Mouse (Mus musculus) limb, embryonic 14.5 days (tissue): ENCODE results near the gene Farp2. TPM values are rescaled to one million over a fixed set of nuclear protein-coding genes. Genes with fewer than 3 reads are reported as not detected.
"Not testable (repeated sequence)": the region's sequence is repeated elsewhere in the genome, so short reads cannot be mapped to it uniquely, and the experiment has no call there.

Experiments
- ATAC-seq: fragments of 200-750 bp; cut with Nextera tagmentation; 2 replicates; pipeline ENCODE4 v1.8.0; 2017; ENCODE audit warnings: low read depth, moderate number of reproducible peaks, moderate TSS enrichment; ENCODE audit not compliant: low FRiP score
- DNase-seq: peaks from one replicate; pipeline ENCODE4 v3.0.0-alpha.2; 2015; ENCODE audit warnings: low spot score
- H3K27ac ChIP-seq: fragments of 300-500 bp; sonication (generic); replicated peaks from 2 replicates; pipeline ENCODE4 v1.5.1; 2014; ENCODE audit warnings: low read depth, mild to moderate bottlenecking, low read length, moderate library complexity, mixed read lengths
- H3K27me3 ChIP-seq: fragments of 300-500 bp; sonication (generic); 2 replicates; pipeline ENCODE4 v1.6.1; 2014; ENCODE audit warnings: low read length, mixed read lengths; ENCODE audit not compliant: control insufficient read depth, insufficient read depth
- H3K36me3 ChIP-seq: fragments of 300-500 bp; sonication (generic); 2 replicates; pipeline ENCODE4 v1.6.1; 2014; ENCODE audit warnings: mild to moderate bottlenecking, low read length, moderate library complexity, mixed read lengths; ENCODE audit not compliant: control insufficient read depth, insufficient read depth
- H3K4me1 ChIP-seq: fragments of 300-500 bp; sonication (generic); 2 replicates; pipeline ENCODE4 v1.6.1; 2014; ENCODE audit warnings: antibody characterized with exemption, low read length, mixed read lengths; ENCODE audit not compliant: control insufficient read depth, insufficient read depth
- H3K4me2 ChIP-seq: fragments of 300-500 bp; sonication (generic); replicated peaks from 2 replicates; pipeline ENCODE4 v1.6.1; 2014; ENCODE audit warnings: low read depth, mild to moderate bottlenecking, low read length, moderate library complexity; ENCODE audit not compliant: severe bottlenecking
- H3K4me3 ChIP-seq: fragments of 300-500 bp; sonication (generic); replicated peaks from 2 replicates; pipeline ENCODE4 v1.5.1; 2014; ENCODE audit warnings: low read length
- H3K9ac ChIP-seq: fragments of 300-500 bp; sonication (generic); 2 replicates; pipeline ENCODE4 v1.6.1; 2014; ENCODE audit warnings: mild to moderate bottlenecking, low read depth, low read length, moderate library complexity; ENCODE audit not compliant: severe bottlenecking
- H3K9me3 ChIP-seq: fragments of 300-500 bp; sonication (generic); 2 replicates; pipeline ENCODE4 v1.6.1; 2016; ENCODE audit warnings: low read length; ENCODE audit not compliant: control insufficient read depth
- POLR2A ChIP-seq: fragments of 200-500 bp; IDR thresholded peaks from 2 replicates; pipeline ENCODE4 v1.8.0; 2012; ENCODE audit warnings: inconsistent platforms, mild to moderate bottlenecking, moderate library complexity, borderline replicate concordance; ENCODE audit not compliant: insufficient read depth, insufficient read length; ENCODE audit errors: extremely low read depth
- WGBS: fragments of 180-500 bp; shearing (Covaris S2); extraction: QIAGEN DNeasy Blood & Tissue Kit; methylation state at CpG from one replicate; pipeline ENCODE4 v1.1.7; 2014; 5-methylcytosine and 5-hydroxymethylcytosine counted together
- polyA plus RNA-seq, 2 experiments: library from polyadenylated mRNA; depleted of rRNA in 1 of 2; stranded (reverse) in 1 of 2; unstranded in 1 of 2; fragments of >200 nt; fragmentation: Nextera tagmentation in 1 of 2; extraction: Ambion mirVana in 1 of 2; gene quantifications; 2 replicates each; pipeline versions ENCODE4 v1.2.1 to v1.2.3; 2012 to 2014

Farp2 gene
- polyA plus RNA-seq, 2 experiments: 9.2 to 9.3 TPM

GRCm38 (mm10) chr1:93477758-93478585 is 33.9 kb upstream of the Farp2 start:
- Histone ChIP-seq H3K4me3 (peak overlapping the region; percentile 93), H3K27me3 (no peaks in the 10 kb centered on the region), H3K9me3 (no peaks in the 10 kb centered on the region), H3K36me3 (no peaks in the 10 kb centered on the region), H3K4me1 (peaks cover 6% of the 10 kb centered on the region; the same call in 1 of the 2 replicates), H3K4me2 (peak overlapping the region; percentile 61), H3K27ac (peak overlapping the region; percentile 96), H3K9ac (peak overlapping the region; percentile 86)
- TF ChIP-seq POLR2A: 0 out of 2 replicates have a peak, but pooled peaks have one; percentile 45
- ATAC-seq: peak; percentile 96
- WGBS: under 1% methylated on average over 38 of the region's 41 CpGs
- DNase-seq: peak; percentile 99

- H3K27ac ChIP-seq: peak within 1 kb of the TSS; percentile 96
- peak within 1 kb of the TSS; percentile 86 for H3K9ac ChIP-seq
- no peaks in the 10 kb centered on the region for H3K36me3 ChIP-seq
- peak within 1 kb of the TSS; percentile 64 for H3K4me2 ChIP-seq
- H3K27me3 ChIP-seq: no peaks in the 10 kb centered on the region
- peak within 1 kb of the TSS; percentile 93 for H3K4me3 ChIP-seq
- WGBS: under 1% methylated on average over 68 of the region's 74 CpGs
- DNase-seq (peak; percentile 99), ATAC-seq (peak; percentile 95)
- H3K9me3 ChIP-seq: no peaks in the 10 kb centered on the region
- H3K4me1 ChIP-seq: peaks cover 6% of the 10 kb centered on the region; the same call in 1 of the 2 replicates
- peak; percentile 73; the same call in 1 of the 2 replicates for TF ChIP-seq POLR2A
These were observed 33.0 kb upstream of the Farp2 start, which contains the start of gene Hdlbp for GRCm38 (mm10) chr1:93478586-93479475. Hdlbp (minus strand) TSS chr1:93478815.

- Histone ChIP-seq H3K4me3 (peak overlapping the region; percentile 93), H3K4me1 (peaks cover 6% of the 10 kb centered on the region; the same call in 1 of the 2 replicates), H3K9ac (peak overlapping the region; percentile 86), H3K4me2 (peak overlapping the region; percentile 64), H3K27ac (peak overlapping the region; percentile 96), H3K36me3 (no peaks in the 10 kb centered on the region), H3K9me3 (no peaks in the 10 kb centered on the region), H3K27me3 (no peaks in the 10 kb centered on the region)
- 7% methylated on average over 23 of the region's 23 CpGs for WGBS
- ATAC-seq (no peak), DNase-seq (peak; percentile 14)
- no peak for TF ChIP-seq POLR2A
These were observed 32.3 kb upstream of the Farp2 start for GRCm38 (mm10) chr1:93479476-93480083.

- not testable (repeated sequence) for DNase-seq, H3K27me3 ChIP-seq, H3K9me3 ChIP-seq, H3K9ac ChIP-seq, H3K4me1 ChIP-seq, H3K4me3 ChIP-seq, H3K4me2 ChIP-seq, ATAC-seq, H3K36me3 ChIP-seq, H3K27ac ChIP-seq
- 95% methylated on average over 2 of the region's 3 CpGs for WGBS
These were observed 25.6 kb upstream of the Farp2 start for GRCm38 (mm10) chr1:93486302-93486701.

GRCm38 (mm10) chr1:93495312-93495711 is 16.6 kb upstream of the Farp2 start:
- DNase-seq (no peak), ATAC-seq (no peak)
- Histone ChIP-seq H3K4me2 (no peak overlapping the region), H3K27ac (no peak overlapping the region), H3K36me3 (peaks cover 44% of the 10 kb centered on the region), H3K27me3 (no peaks in the 10 kb centered on the region), H3K9me3 (no peaks in the 10 kb centered on the region), H3K4me1 (no peaks in the 10 kb centered on the region), H3K9ac (no peak overlapping the region), H3K4me3 (no peak overlapping the region)
- no peak for TF ChIP-seq POLR2A
- WGBS: 89% methylated on average over 3 of the region's 3 CpGs
